Mouse (Mus musculus): ENCODE data around the gene Idh3a.

GRCm38 (mm10) chr9:54645530-54645929 lies 59.4 kb downstream of the Idh3a start:
- TF ChIP-seq POLR2A (IDR thresholded peaks at IDR 0.05; ENCODE audit: low read depth, low read length) (no peak), CTCF (IDR thresholded peaks at IDR 0.05; ENCODE audit: extremely low read depth, insufficient read length, insufficient replicate concordance, low read depth, low read length) (no peak)

Measured in small intestine, adult 2 months (tissue).